Mouse (Mus musculus) C2C12 (cell line): ENCODE measurements around the gene Comtd1.

Experiments used
- CEBPB ChIP-seq: IDR thresholded peaks from one replicate; pipeline ENCODE4 v1.6.1; 2011; ENCODE audit warnings: low read depth, mild to moderate bottlenecking, control low read depth, moderate library complexity
- CTCF ChIP-seq: IDR thresholded peaks from one replicate; pipeline ENCODE4 v1.5.1; 2011; ENCODE audit not compliant: control insufficient read depth, insufficient read depth, insufficient read length
- FOSL1 ChIP-seq: IDR thresholded peaks from one replicate; pipeline ENCODE4 v1.8.0; 2011; ENCODE audit warnings: mild to moderate bottlenecking, low read length; ENCODE audit not compliant: poor library complexity, insufficient read depth, severe bottlenecking
- MAX ChIP-seq: IDR thresholded peaks from one replicate; pipeline ENCODE4 v1.6.1; 2011; ENCODE audit warnings: mild to moderate bottlenecking, control low read depth
- MYOD1 ChIP-seq: IDR thresholded peaks from one replicate; pipeline ENCODE4 v1.6.1; 2011; ENCODE audit warnings: low read depth; ENCODE audit not compliant: control insufficient read depth, insufficient read length

GRCm38 (mm10) chr14:21841819-21842592 lies 6.8 kb downstream of the Comtd1 start:
- TF ChIP-seq CTCF: no peak
- no peak for TF ChIP-seq FOSL1
- no peak for TF ChIP-seq CEBPB
- no peak for TF ChIP-seq MAX
- no peak for TF ChIP-seq MYOD1
